Mouse (Mus musculus) liver, embryonic 14.5 days (tissue): ENCODE measurements around the gene Magi1. TPM values are rescaled to one million over a fixed set of nuclear protein-coding genes. Genes with fewer than 3 reads are reported as not detected.

ENCODE experiments used
- ATAC-seq: fragments of 200-750 bp; cut with Nextera tagmentation; 2 replicates; pipeline ENCODE4 v1.8.0; 2017; ENCODE audit warnings: moderate number of reproducible peaks, mild to moderate bottlenecking, moderate library complexity; ENCODE audit not compliant: insufficient read depth
- DNase-seq, 3 experiments: peaks; one replicate each; pipeline ENCODE4 v3.0.0-alpha.2; 2012 to 2013; ENCODE audit warnings: low read depth in 3 of 3, low spot score in 3 of 3
- H3K27ac ChIP-seq: fragments of 300-500 bp; sonication (generic); 2 replicates; pipeline ENCODE4 v1.5.1; 2014; ENCODE audit warnings: moderate library complexity, mild to moderate bottlenecking, control low read depth, inconsistent platforms
- H3K27me3 ChIP-seq: fragments of 300-500 bp; sonication (generic); 2 replicates; pipeline ENCODE4 v1.6.1; 2014; ENCODE audit warnings: mild to moderate bottlenecking, low read length, moderate library complexity; ENCODE audit not compliant: control insufficient read depth, insufficient read depth
- H3K36me3 ChIP-seq: fragments of 300-500 bp; sonication (generic); replicated peaks from 2 replicates; pipeline ENCODE4 v1.6.1; 2014; ENCODE audit warnings: low read depth; ENCODE audit not compliant: control insufficient read depth, insufficient read depth
- H3K4me1 ChIP-seq, 2 experiments: fragments of 200-500 bp in 1 of 2; fragments of 300-500 bp in 1 of 2; sonication (generic) in 1 of 2; replicated peaks; 2 replicates each; pipeline ENCODE4 v1.6.1; 2012 to 2014; ENCODE audit warnings: antibody characterized with exemption in 1 of 2, inconsistent platforms in 1 of 2, low read length in 1 of 2; ENCODE audit not compliant: control insufficient read depth in 2 of 2, insufficient read depth in 2 of 2
- H3K4me2 ChIP-seq: fragments of 300-500 bp; sonication (generic); 2 replicates; pipeline ENCODE4 v1.6.1; 2014; ENCODE audit warnings: low read depth, mild to moderate bottlenecking, control low read depth, moderate library complexity
- H3K4me3 ChIP-seq, 2 experiments: fragments of 200-500 bp in 1 of 2; fragments of 300-500 bp in 1 of 2; sonication (generic) in 1 of 2; 2 replicates each; pipeline ENCODE4 v1.5.1; 2012 to 2014; ENCODE audit warnings: low read depth in 2 of 2, low read length in 2 of 2, mild to moderate bottlenecking in 2 of 2, control low read depth in 1 of 2, inconsistent platforms in 1 of 2, moderate library complexity in 1 of 2; ENCODE audit not compliant: insufficient read depth in 1 of 2
- H3K9ac ChIP-seq: fragments of 300-500 bp; sonication (generic); replicated peaks from 2 replicates; pipeline ENCODE4 v1.6.1; 2014; ENCODE audit warnings: mild to moderate bottlenecking, control low read depth, moderate library complexity
- H3K9me3 ChIP-seq: fragments of 300-500 bp; sonication (generic); 2 replicates; pipeline ENCODE4 v1.6.1; 2016; ENCODE audit warnings: low read length, mixed read lengths; ENCODE audit not compliant: control insufficient read depth
- CTCF ChIP-seq: IDR thresholded peaks from 2 replicates; pipeline ENCODE4 v1.5.1; 2016; ENCODE audit warnings: antibody characterized with exemption, low read depth, control low read depth
- EP300 ChIP-seq: IDR thresholded peaks from 2 replicates; pipeline ENCODE4 v1.6.1; 2016; ENCODE audit warnings: antibody characterized with exemption, low read depth
- WGBS: fragments of 180-500 bp; shearing (Covaris S2); extraction: QIAGEN DNeasy Blood & Tissue Kit; methylation state at CpG from one replicate; pipeline ENCODE4 v1.1.7; 2014; ENCODE audit not compliant: insufficient replicate concordance; 5-methylcytosine and 5-hydroxymethylcytosine counted together
- polyA plus RNA-seq, 2 experiments: library from polyadenylated mRNA; depleted of rRNA in 1 of 2; stranded (reverse) in 1 of 2; unstranded in 1 of 2; fragments of >200 nt; fragmentation: Nextera tagmentation in 1 of 2; extraction: Ambion mirVana in 1 of 2; gene quantifications; 2 replicates each; pipeline versions ENCODE4 v1.2.1 to v1.2.3; 2012 to 2014

Gene Magi1
- polyA plus RNA-seq, 2 experiments, result 1.1 to 1.3 TPM

DNA sequence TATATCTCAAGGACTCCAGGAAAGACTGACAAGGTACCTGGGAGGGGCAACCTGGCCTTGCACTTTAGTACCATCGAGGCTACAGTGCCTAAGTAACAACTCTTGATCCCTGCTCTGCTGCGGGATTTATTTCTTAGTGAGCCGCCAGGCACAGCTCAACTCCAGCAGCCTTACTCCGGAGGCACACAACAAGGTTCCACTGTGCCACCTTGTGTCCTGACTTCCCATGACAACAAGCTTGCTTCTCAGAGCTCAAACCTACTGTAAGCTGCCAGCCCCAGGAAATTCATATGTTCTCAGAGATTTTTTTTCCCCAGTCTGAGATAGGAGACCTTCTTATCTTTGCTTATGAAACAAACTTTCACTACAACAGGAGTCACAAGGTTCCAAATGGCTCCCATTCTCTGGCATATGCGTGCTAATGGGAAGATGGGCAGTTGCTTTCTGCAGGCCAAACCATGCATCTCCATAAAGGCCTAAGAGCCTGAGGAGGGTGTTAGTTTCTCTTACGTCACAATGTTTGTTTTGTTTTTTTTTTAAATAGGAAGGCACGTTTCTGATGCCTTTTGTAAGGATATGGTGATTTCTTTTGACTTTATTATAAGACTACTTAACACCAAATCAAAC is 556.8 kb downstream of the Magi1 start:
- H3K4me2 ChIP-seq, result no peak overlapping the region
- DNase-seq (no peak), ATAC-seq (no peak)
- H3K27ac ChIP-seq, result no peak overlapping the region
- no peaks in the 10 kb centered on the region for H3K4me1 ChIP-seq
- H3K9ac ChIP-seq, result no peak overlapping the region
- WGBS, result 42% methylated on average over 7 of the region's 7 CpGs
- H3K4me3 ChIP-seq, result no peak overlapping the region
- no peaks in the 10 kb centered on the region for H3K27me3 ChIP-seq
- H3K36me3 ChIP-seq, result no peaks in the 10 kb centered on the region
- H3K9me3 ChIP-seq, result no peaks in the 10 kb centered on the region
- TF ChIP-seq CTCF (peak; percentile 17), EP300 (no peak)

DNA sequence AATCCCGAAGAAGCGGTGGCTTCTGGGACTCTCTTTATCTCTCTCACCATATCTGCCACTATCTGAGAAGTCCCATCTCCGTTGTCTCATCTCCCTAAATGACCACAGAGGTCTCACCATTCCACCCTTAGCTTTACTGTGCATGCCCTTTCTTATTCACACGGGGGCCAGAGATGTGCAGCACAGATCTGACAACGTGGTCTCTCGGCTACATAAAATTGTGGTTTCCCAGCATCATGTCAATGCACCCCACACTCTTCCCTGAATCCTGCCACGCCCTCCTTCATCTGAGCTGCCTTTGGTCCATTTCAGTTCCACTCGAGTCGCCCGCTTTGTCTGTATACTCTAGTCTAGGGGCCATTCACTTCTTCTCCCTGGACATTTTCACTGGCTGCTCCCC is 557.6 kb downstream of the Magi1 start:
- no peaks in the 10 kb centered on the region for H3K36me3 ChIP-seq
- H3K4me1 ChIP-seq, result no peaks in the 10 kb centered on the region
- TF ChIP-seq CTCF, result no peak
- TF ChIP-seq EP300, result no peak
- no peaks in the 10 kb centered on the region for H3K9me3 ChIP-seq
- H3K27ac ChIP-seq, result no peak overlapping the region
- no peaks in the 10 kb centered on the region for H3K27me3 ChIP-seq
- no peak overlapping the region for H3K4me2 ChIP-seq
- ATAC-seq (no peak), DNase-seq (no peak)
- no peak overlapping the region for H3K9ac ChIP-seq
- H3K4me3 ChIP-seq, result no peak overlapping the region
- 47% methylated on average over 10 of the region's 10 CpGs for WGBS

DNA sequence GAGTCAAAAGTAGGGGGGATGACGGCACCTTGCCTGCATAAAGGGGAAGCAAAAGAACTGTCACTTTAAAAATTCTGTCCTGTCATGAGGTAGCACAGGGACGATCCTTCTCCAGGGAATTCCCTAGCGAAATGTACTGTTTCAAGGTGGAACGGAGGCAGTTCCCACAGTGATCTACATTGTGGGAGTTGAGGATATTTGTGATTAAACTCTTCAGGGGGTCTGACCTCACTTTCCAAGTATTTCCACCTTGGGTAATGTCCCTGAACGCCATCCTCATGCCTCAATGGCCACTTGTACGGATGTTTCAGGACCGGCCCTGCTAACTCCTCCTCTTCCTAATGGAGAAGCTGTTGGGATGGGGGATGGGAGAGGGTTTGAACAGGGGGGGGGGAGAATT is 559.0 kb downstream of the Magi1 start:
- no peak overlapping the region for H3K4me2 ChIP-seq
- H3K27me3 ChIP-seq, result no peaks in the 10 kb centered on the region
- 58% methylated on average over 7 of the region's 7 CpGs for WGBS
- no peak overlapping the region for H3K27ac ChIP-seq
- DNase-seq (no peak), ATAC-seq (no peak)
- H3K9me3 ChIP-seq, result no peaks in the 10 kb centered on the region
- H3K9ac ChIP-seq, result no peak overlapping the region
- H3K4me3 ChIP-seq, result no peak overlapping the region
- H3K4me1 ChIP-seq, result no peaks in the 10 kb centered on the region
- H3K36me3 ChIP-seq, result no peaks in the 10 kb centered on the region
- TF ChIP-seq EP300, result no peak
- TF ChIP-seq CTCF, result no peak

DNA sequence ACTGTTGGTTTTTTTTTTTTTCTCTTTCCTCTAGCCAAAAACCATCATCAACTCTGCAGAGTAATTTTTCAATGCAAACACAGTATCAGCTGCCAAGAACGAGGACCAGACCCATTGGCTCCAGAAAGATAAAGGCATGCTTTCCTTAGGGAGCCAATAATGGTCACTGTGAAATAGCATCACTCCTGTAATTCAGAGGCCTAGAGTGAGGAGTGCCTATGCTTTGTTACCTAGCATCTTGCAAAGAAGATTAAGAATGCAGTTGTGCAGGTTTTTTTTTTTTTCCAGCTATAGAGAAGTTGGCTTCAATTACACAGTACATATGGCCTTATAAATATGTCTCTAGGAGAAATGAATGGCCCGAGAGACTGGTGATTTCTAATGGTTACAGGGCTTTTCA is 560.5 kb downstream of the Magi1 start:
- TF ChIP-seq CTCF, result no peak
- no peak for TF ChIP-seq EP300
- WGBS, result 48% methylated on average over 2 of the region's 2 CpGs
- ATAC-seq, result no peak

DNA sequence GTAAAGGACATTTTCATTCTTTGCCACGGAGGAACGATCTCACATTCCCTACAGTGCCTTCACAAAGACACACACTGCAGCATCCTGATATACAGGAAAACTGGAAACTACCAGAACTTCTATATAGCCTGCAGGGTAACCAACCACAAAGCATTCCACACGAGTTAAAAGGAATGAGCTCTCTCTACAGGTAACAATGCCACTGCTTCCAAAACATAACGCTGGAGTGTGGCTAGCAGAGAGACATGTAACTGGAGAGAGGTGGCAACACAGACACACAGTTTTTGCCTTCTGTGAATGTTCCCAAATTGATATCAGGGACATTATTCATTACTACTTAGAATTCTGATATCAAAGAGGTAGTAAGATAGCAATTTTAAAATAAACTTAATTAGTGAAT is 564.2 kb downstream of the Magi1 start:
- no peaks in the 10 kb centered on the region for H3K36me3 ChIP-seq
- no peaks in the 10 kb centered on the region for H3K9me3 ChIP-seq
- 28% methylated on average over 4 of the region's 4 CpGs for WGBS
- no peak overlapping the region for H3K4me3 ChIP-seq
- H3K27me3 ChIP-seq, result no peaks in the 10 kb centered on the region; the same call in 1 of the 2 replicates
- no peak for ATAC-seq
- TF ChIP-seq EP300 (no peak), CTCF (no peak)
- H3K4me2 ChIP-seq, result no peak overlapping the region
- no peaks in the 10 kb centered on the region for H3K4me1 ChIP-seq
- no peak overlapping the region for H3K27ac ChIP-seq
- DNase-seq, result no peak
- H3K9ac ChIP-seq, result no peak overlapping the region

More for the DNA sequence above, 560.5 kb downstream of the Magi1 start:
- no peaks in the 10 kb centered on the region for H3K9me3 ChIP-seq
- H3K27ac ChIP-seq, result no peak overlapping the region
- H3K4me1 ChIP-seq, result no peaks in the 10 kb centered on the region
- no peaks in the 10 kb centered on the region for H3K36me3 ChIP-seq
- H3K9ac ChIP-seq, result no peak overlapping the region
- no peak overlapping the region for H3K4me2 ChIP-seq
- H3K27me3 ChIP-seq, result no peaks in the 10 kb centered on the region
- H3K4me3 ChIP-seq, result no peak overlapping the region
- DNase-seq, result no peak
